Mouse (Mus musculus): ENCODE data around the gene T.

Gene T

GRCm38 (mm10) chr17:8423283-8423682 lies 10.9 kb upstream of the T start:
- in situ Hi-C loops (cut with MboI; ENCODE audit: low pct_unique_long_range_greater_than_20kb in 1 of 2, low sequenced_read_pairs in 2 of 2, unreplicated experiment in 1 of 2): loop anchor here in 1 of 2 experiments (10.0 kb wide), 1 partner anchor 168 kb away; no protein-coding TSS in a partner anchor

GRCm38 (mm10) chr17:8429436-8429835 lies 4.8 kb upstream of the T start:
- in situ Hi-C loops (cut with MboI; ENCODE audit: low pct_unique_long_range_greater_than_20kb in 1 of 2, low sequenced_read_pairs in 2 of 2, unreplicated experiment in 1 of 2): loop anchor here in 1 of 2 experiments (5.0 to 10.0 kb wide), 2 partner anchors 42 to 175 kb away; no protein-coding TSS in a partner anchor

GRCm38 (mm10) chr17:8429896-8430295 lies 4.3 kb upstream of the T start:
- in situ Hi-C loops (cut with MboI; ENCODE audit: low pct_unique_long_range_greater_than_20kb in 1 of 2, low sequenced_read_pairs in 2 of 2, unreplicated experiment in 1 of 2): loop anchor here in 1 of 2 experiments (5.0 to 10.0 kb wide), 2 partner anchors 43 to 175 kb away; no protein-coding TSS in a partner anchor

DNA sequence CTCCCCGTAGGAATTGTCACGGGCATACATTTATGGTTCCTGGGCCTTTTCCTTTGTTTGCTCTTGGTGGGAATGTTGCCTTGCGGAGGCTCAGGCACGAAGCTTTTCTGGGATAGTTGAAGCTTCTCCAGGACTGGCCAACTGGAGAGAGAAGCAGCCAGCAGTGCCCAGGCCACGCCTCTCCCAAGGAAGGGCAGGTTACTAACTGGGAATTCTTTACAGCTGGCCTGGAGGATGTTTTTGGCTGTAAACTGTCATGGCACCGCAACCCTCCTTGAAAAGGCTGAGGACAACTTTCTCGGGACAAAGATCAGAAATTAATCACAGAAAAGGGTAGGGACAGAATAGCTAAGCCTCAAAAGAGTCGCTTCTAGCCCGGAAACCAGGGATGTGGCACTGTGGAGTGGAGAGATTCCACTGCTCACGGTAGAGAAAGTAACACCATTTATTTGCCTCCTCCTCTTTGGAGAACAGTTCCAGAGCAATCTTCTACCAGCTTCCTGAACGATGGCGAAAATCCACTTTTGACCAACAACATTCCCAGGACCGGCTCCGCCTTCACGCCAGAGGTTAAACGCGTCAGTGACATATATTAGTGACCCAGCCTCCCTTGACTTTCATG lies 1.9 kb upstream of the T start:
- in situ Hi-C loops (cut with MboI; ENCODE audit: low pct_unique_long_range_greater_than_20kb in 1 of 2, low sequenced_read_pairs in 2 of 2, unreplicated experiment in 1 of 2): no loop called here

- in situ Hi-C loops (cut with MboI; ENCODE audit: low pct_unique_long_range_greater_than_20kb in 1 of 2, low sequenced_read_pairs in 2 of 2, unreplicated experiment in 1 of 2): no loop called here
Measured at GRCm38 (mm10) chr17:8433121-8433977, 874 bp upstream of the T start.

DNA sequence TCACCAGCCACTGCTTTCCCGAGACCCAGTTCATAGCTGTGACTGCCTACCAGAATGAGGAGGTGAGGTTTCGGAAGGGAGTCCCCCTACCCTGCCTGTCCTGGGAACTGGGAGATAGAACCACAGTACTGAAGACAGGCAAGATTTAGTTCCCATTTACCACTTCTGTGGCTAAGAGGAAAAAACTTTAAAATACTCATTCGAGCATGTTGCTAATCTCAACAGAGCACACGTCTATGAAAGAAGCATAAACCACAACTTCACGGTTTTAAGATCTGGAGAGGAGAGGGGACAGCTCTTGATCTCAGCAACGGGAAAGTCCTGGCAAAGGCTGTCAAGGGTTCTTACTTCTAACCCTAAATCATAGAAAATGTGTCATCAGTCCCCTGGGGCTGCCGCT lies 2.0 kb downstream of the T start:
- in situ Hi-C loops (cut with MboI; ENCODE audit: low pct_unique_long_range_greater_than_20kb in 1 of 2, low sequenced_read_pairs in 2 of 2, unreplicated experiment in 1 of 2): no loop called here

- in situ Hi-C loops (cut with MboI; ENCODE audit: low pct_unique_long_range_greater_than_20kb in 1 of 2, low sequenced_read_pairs in 2 of 2, unreplicated experiment in 1 of 2): no loop called here
Measured at GRCm38 (mm10) chr17:8444062-8444461, 9.8 kb downstream of the T start.

GRCm38 (mm10) chr17:8447676-8448192 lies 13.5 kb downstream of the T start:
- in situ Hi-C loops (cut with MboI; ENCODE audit: low pct_unique_long_range_greater_than_20kb in 1 of 2, low sequenced_read_pairs in 2 of 2, unreplicated experiment in 1 of 2): no loop called here

GRCm38 (mm10) chr17:8448324-8448723 lies 14.1 kb downstream of the T start:
- in situ Hi-C loops (cut with MboI; ENCODE audit: low pct_unique_long_range_greater_than_20kb in 1 of 2, low sequenced_read_pairs in 2 of 2, unreplicated experiment in 1 of 2): no loop called here

DNA sequence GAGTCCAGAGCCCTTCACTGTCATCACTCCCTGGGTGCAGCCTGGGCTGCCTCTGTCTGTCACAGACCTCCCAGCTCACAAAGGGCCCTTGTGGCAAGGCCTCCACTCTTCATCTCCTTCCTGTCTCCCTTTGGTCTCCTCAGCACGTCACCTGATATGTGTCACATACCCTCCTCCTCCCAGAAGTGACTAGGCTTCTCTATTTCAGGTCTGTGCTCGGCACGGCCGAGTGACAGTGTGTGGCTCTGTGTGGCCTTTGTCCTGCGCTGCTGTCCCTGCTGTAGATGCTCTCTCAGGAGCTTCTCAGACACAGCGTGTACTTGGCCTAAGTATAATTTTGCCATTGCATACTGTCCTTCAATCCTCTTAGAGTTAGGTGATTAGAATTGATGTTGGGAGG lies 21.0 kb downstream of the T start:
- in situ Hi-C loops (cut with MboI; ENCODE audit: low pct_unique_long_range_greater_than_20kb in 1 of 2, low sequenced_read_pairs in 2 of 2, unreplicated experiment in 1 of 2): no loop called here

- in situ Hi-C loops (cut with MboI; ENCODE audit: low pct_unique_long_range_greater_than_20kb in 1 of 2, low sequenced_read_pairs in 2 of 2, unreplicated experiment in 1 of 2): no loop called here
Measured at GRCm38 (mm10) chr17:8455601-8456000, 21.4 kb downstream of the T start.

DNA sequence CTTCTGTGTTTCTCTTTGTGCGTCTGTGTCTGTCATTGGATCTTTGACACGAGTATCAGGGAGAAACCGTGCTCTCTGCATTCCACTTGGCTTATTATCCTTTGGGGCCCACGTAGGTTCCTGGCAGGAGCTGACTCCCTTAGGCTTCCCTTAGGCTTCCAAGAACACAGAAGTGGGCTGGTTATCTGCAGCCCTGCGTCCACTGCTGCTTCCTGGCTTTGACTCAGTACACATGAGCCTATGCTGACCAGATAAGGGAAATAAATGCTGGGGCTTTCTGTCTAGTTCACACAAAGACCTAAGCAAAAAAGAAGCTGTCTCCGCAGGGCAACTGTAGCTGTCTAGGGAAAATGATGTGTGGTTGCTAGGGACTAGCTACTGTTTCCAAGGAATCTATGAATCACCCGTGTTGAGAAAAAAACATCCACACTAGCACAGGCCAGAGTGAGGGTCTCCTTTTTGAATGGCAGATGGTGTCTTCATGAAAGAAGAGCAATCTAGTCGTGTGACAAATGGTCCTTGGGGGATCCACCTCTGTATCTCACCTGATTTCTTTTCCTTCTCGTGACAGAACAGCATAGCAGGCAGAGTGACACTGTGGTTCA lies 22.7 kb downstream of the T start:
- in situ Hi-C loops (cut with MboI; ENCODE audit: low pct_unique_long_range_greater_than_20kb in 1 of 2, low sequenced_read_pairs in 2 of 2, unreplicated experiment in 1 of 2): no loop called here

DNA sequence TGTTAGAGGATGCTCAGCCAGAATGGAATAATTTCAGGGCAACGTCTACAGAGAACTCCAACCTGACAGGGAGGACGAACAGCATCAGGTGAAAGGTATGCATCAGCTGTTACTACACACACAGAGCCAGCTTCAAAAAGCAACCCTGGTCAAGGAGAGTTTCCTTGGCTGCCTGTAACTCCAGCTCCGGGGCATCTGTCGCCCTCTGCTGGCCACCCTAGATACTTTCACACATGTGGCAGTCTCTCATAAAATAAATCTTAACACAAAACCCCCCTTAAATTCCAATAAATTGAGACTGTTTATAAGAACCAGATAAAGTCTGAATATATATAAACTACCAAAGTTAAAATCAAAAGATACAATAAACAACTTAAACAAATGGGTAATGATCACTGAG lies 27.3 kb downstream of the T start:
- in situ Hi-C loops (cut with MboI; ENCODE audit: low pct_unique_long_range_greater_than_20kb in 1 of 2, low sequenced_read_pairs in 2 of 2, unreplicated experiment in 1 of 2): loop anchor here in 1 of 2 experiments (10.0 kb wide), 1 partner anchor 133 kb away; no protein-coding TSS in a partner anchor

GRCm38 (mm10) chr17:8463482-8464128 lies 29.4 kb downstream of the T start:
- in situ Hi-C loops (cut with MboI; ENCODE audit: low pct_unique_long_range_greater_than_20kb in 1 of 2, low sequenced_read_pairs in 2 of 2, unreplicated experiment in 1 of 2): loop anchor here in 1 of 2 experiments (10.0 kb wide), 1 partner anchor 131 kb away; no protein-coding TSS in a partner anchor

GRCm38 (mm10) chr17:8467771-8468170 lies 33.5 kb downstream of the T start:
- in situ Hi-C loops (cut with MboI; ENCODE audit: low pct_unique_long_range_greater_than_20kb in 1 of 2, low sequenced_read_pairs in 2 of 2, unreplicated experiment in 1 of 2): loop anchor here in 1 of 2 experiments (5.0 to 10.0 kb wide), 2 partner anchors 65 to 127 kb away; no protein-coding TSS in a partner anchor

DNA sequence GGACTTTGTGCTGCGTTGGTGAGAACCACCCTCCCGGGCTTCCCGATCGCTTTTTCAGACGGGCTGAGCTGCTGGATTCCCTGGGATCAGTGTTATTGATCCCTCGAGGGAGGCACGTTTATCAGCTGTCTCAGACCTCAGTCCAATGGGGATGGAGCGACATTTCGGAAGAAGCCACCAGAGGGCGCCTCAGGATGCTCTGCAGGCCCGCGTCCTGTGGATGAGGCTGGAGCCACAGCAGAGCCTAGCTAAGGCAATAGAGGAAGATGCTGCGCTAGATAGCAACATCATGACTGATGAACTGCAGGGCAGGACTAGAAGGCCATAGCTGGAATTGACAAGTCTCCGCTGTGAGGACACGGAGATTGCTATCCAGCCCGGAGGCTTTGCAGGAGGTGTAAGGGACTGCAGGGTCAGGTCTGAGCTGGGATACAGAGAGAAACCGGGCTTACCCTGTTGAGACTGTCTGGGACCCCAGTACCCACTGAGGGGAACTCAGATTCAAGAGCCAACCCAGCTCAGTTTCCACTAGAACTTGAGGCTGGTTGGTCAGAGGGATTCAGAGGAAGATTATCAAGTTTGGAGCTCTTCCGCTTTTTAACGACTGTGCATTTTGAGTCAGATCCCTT lies 34.6 kb downstream of the T start:
- in situ Hi-C loops (cut with MboI; ENCODE audit: low pct_unique_long_range_greater_than_20kb in 1 of 2, low sequenced_read_pairs in 2 of 2, unreplicated experiment in 1 of 2): loop anchor here in 1 of 2 experiments (5.0 to 10.0 kb wide), 2 partner anchors 63 to 126 kb away; no protein-coding TSS in a partner anchor

GRCm38 (mm10) chr17:8478554-8478953 lies 44.3 kb downstream of the T start:
- in situ Hi-C loops (cut with MboI; ENCODE audit: low pct_unique_long_range_greater_than_20kb in 1 of 2, low sequenced_read_pairs in 2 of 2, unreplicated experiment in 1 of 2): no loop called here

Data from mouse embryonic stem cell (cell line).